Mouse (Mus musculus) large intestine, adult 2 months (tissue): ENCODE data around the gene Mia2. TPM values are rescaled to one million over a fixed set of nuclear protein-coding genes. Genes with fewer than 3 reads are reported as not detected.
"Not testable (repeated sequence)": the region's sequence is repeated elsewhere in the genome, so short reads cannot be mapped to it uniquely, and the experiment has no call there.

Experiments used
- DNase-seq: peaks from one replicate; pipeline ENCODE4 v3.0.0-alpha.2; 2012; ENCODE audit warnings: low read depth, low spot score
- WGBS: fragments of 180-500 bp; shearing (Covaris S2); methylation state at CpG from one replicate; pipeline ENCODE4 v1.1.7; 2018; 5-methylcytosine and 5-hydroxymethylcytosine counted together
- polyA plus RNA-seq: library from polyadenylated mRNA; depleted of rRNA; stranded (reverse); fragments of >200 nt; gene quantifications from 2 replicates; pipeline ENCODE4 v1.2.3, GENCODE M21; 2012; rRNA removed

Mia2 gene
- polyA plus RNA-seq: 39.1 and 51.3 TPM in 2 replicates

- 37% methylated on average over 19 of the region's 19 CpGs for WGBS
- DNase-seq: peak; percentile 32
These were observed at the start of gene Mia2 for GRCm38 (mm10) chr12:59095104-59096025. Mia2 (plus strand) TSS chr12:59095799.

GRCm38 (mm10) chr12:59052470-59052869 lies 43.1 kb upstream of the Mia2 start:
- WGBS: 84% methylated on average over 3 of the region's 3 CpGs
- no peak for DNase-seq

DNA sequence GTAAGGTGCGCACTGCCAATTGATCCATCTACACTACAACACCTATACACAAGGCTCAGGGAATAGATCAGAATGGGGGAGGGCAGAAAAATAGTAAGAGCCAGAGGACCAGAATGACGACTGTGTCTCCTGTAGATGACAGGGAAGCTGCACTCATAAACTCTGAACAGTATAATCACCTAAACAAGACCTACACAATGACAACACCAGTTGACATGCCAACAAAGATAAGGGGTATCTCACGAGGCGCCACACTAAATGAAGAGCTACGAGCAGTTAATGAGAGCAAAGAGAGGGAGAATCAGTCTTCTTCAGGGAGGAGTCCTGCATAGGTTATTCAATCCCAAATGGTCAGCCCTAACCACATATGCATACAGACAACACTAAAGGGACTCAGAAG lies 42.4 kb upstream of the Mia2 start:
- WGBS: 88% methylated on average over 5 of the region's 5 CpGs

GRCm38 (mm10) chr12:59053976-59054375 lies 41.6 kb upstream of the Mia2 start:
- DNase-seq: no peak

More for the DNA sequence above, 42.4 kb upstream of the Mia2 start:
- no peak for DNase-seq

DNA sequence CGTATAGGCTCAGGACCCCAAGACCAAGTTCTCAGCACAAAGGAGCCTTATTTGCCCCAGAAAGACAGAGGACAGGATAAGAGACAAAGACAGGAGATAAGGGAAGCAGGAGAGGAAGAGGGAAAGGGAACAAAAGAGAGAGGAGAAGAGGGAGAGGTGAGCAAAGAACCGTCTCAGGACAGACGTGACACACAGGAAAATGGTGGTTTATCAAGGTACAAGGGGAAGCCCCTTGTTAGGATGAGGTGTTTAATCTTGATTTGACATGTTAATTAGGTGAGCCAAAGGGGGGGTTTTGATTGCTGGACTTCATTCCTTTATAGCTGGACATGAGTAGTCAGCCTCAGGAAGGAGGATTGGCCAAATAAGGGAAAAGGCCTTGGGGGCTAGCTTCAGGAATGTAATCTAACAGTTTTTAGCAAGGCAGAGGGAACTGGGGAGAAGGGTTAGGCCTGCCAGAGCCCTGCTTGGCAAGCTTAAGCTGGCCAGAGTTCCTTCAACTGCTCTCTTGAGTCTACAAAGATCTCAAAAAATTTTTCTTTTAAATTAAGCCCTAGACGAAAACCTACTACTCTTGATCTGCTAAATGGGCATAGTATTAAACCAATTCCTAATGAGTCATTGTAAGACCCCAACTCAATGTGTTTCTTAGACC lies 40.3 kb upstream of the Mia2 start:
- 87% methylated on average over 4 of the region's 4 CpGs for WGBS
- DNase-seq: no peak

GRCm38 (mm10) chr12:59056222-59056621 lies 39.4 kb upstream of the Mia2 start:
- WGBS: 95% methylated on average over 11 of the region's 11 CpGs
- no peak for DNase-seq

GRCm38 (mm10) chr12:59058242-59058641 lies 37.4 kb upstream of the Mia2 start:
- not testable (repeated sequence) for DNase-seq
- 87% methylated on average over 5 of the region's 5 CpGs for WGBS

DNA sequence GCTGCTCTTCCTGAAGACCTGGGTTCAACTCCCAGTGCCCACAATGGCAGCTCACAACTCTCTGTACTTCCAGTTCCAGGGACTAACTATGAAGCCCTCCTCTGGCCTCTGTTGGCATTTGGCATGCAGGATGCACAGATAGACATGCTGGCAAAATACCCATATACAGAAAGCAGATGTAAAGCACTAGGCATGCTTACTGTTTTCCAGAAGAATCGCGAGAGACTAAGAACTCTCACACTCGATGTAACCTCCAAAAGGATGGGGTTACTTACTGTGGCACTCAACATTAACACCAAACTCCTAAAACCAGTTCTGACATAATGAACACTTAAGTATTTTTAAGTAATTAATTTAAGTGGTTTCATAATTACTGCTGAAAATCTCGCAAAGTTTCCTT lies 35.3 kb upstream of the Mia2 start:
- no peak for DNase-seq
- WGBS: 24% methylated on average over 4 of the region's 4 CpGs

GRCm38 (mm10) chr12:59060993-59061595 lies 34.5 kb upstream of the Mia2 start, which contains the start of gene Trappc6b:
Trappc6b (minus strand) TSS chr12:59061472.
- DNase-seq: no peak
- under 1% methylated on average over 49 of the region's 49 CpGs for WGBS

- 89% methylated on average over 8 of the region's 8 CpGs for WGBS
These were observed 30.8 kb upstream of the Mia2 start for GRCm38 (mm10) chr12:59064837-59065236.

DNA sequence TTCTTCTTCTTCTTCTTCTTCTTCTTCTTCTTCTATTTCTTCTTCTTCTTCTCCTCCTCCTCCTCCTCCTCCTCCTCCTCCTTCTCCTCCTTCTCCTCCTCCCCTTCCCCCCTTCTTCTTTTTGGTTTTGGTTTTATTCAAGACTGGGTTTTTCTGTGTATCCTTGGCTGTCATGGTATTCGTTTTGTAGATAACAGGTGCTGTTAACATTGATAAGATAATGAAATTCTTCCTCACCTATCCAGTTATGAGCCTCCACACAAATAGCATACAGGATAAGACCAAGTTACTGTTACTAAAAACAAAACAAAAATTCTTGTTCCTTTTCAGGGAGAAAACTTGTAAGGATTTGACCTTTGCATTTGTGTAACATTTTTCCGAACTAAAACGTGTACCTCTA lies 29.8 kb upstream of the Mia2 start:
- WGBS: 47% methylated on average over 3 of the region's 3 CpGs
- no peak for DNase-seq

More at GRCm38 (mm10) chr12:59064837-59065236, 30.8 kb upstream of the Mia2 start:
- no peak for DNase-seq

DNA sequence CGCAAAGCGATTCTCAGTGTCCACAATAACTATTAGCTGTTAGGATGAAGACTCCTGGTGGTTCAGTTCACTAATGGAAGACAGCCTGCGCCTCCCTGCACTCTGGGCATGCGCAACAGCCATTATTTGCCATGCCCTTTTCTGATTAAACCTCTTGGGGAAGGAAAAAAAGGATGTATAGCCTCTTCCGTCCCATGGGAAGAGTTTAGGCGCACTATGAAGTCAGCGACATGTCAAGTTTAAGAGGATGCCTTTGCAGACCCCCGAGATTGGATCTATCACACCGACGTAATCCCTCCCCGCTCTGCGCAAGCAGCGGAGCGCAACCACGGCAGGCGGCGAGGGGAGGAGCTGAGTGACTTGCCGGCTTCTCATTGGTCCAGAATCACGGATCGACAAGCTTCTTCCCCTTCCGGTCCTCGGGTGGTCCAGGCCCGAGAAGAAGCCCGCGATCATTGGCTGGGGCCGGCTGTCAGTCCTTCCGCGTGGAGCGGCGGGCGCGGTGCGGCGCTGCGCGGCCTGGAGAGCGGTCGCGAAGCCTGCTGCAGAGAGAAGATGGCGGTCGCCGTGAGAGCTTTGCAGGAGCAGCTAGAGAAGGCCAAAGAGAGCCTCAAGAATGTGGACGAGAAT lies 29.0 kb upstream of the Mia2 start, which contains the start of gene Pnn:
TSS of gene Pnn (plus strand) at position 437 of the 630 bp plus-strand sequence.
- under 1% methylated on average over 43 of the region's 43 CpGs for WGBS
- DNase-seq: peak; percentile 97

DNA sequence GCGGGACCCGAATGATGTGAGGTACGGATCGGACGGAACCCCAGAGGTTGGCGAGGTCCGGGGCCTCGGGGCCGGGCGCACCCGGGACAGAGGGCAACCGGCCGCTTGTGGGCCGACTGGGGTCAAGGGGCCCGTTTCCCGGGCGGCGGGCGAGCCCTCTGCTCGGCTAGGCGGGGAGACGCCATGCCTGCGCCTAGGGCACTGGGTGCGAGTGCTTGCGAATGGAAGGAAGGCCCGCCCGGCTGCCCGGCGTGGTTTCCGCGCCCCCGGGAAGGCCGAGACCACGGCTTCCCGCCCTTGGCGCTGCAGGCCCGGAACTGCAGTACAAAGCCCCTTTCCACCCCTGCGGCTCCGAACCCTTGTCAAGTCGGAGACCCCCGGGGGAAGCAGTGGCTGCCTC lies 28.5 kb upstream of the Mia2 start:
- 1% methylated on average over 41 of the region's 41 CpGs for WGBS
- no peak for DNase-seq

DNA sequence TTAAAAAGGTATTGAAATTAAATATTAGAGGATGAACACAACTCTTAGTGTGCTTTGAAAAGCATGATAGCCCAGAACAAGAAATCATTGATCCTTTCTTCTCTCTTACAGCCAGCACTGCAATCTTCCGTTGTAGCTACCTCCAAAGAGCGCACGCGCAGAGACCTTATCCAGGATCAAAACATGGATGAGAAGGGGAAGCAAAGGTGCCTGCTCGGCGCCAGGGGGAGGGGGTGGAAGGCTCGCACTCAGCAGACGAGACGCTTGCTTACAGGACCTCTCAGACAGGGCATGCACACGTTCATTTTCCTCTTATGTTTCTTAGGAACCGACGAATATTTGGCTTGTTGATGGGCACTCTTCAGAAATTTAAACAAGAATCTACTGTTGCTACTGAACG lies 26.8 kb upstream of the Mia2 start:
- WGBS: 91% methylated on average over 13 of the region's 13 CpGs
- DNase-seq: no peak

GRCm38 (mm10) chr12:59072286-59072685 lies 23.3 kb upstream of the Mia2 start:
- 91% methylated on average over 11 of the region's 11 CpGs for WGBS
- DNase-seq: no peak

DNA sequence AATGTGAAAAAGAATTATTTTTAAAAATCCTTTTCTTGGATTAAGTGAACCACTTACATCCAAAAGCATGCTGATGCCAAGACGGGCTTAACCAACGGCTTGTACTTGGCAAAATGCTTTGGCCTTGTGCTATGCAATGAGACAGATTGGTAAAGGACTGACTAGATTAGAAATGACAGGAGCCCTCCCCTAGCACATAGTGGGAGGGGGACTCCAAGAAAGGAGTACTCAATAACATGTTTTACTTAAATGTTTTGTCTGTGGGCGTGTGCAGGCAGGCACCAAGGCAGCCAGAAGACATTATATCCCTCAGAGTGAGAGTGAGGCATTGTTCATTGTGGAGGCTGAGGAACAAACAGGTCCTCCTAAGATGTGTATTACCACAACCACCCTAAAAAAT lies 21.5 kb upstream of the Mia2 start:
- DNase-seq: no peak
- WGBS: 78% methylated on average over 3 of the region's 3 CpGs

GRCm38 (mm10) chr12:59076996-59077395 lies 18.6 kb upstream of the Mia2 start:
- 64% methylated on average over 3 of the region's 3 CpGs for WGBS
- DNase-seq: no peak

- WGBS: 41% methylated on average over 3 of the region's 3 CpGs
- DNase-seq: no peak
These were observed 17.7 kb upstream of the Mia2 start for GRCm38 (mm10) chr12:59077883-59078282.

- WGBS: 87% methylated on average over 4 of the region's 4 CpGs
- DNase-seq: no peak
These were observed 15.1 kb upstream of the Mia2 start for GRCm38 (mm10) chr12:59080461-59080860.

- WGBS: 64% methylated on average over 5 of the region's 5 CpGs
- DNase-seq: no peak
These were observed 11.2 kb upstream of the Mia2 start for GRCm38 (mm10) chr12:59084446-59084845.
